Mouse (Mus musculus) brain, embryonic 14.5 days (tissue): ENCODE data around the gene Terb1.

Source experiments
- CTCF ChIP-seq: fragments of 200-500 bp; IDR thresholded peaks from 2 replicates; pipeline ENCODE4 v1.5.1; 2012; ENCODE audit warnings: inconsistent platforms, mild to moderate bottlenecking, moderate library complexity, borderline replicate concordance; ENCODE audit not compliant: insufficient read depth, insufficient read length; ENCODE audit errors: extremely low read depth
- POLR2A ChIP-seq: fragments of 200-500 bp; IDR thresholded peaks from 2 replicates; pipeline ENCODE4 v1.6.1; 2012; ENCODE audit warnings: mild to moderate bottlenecking, inconsistent platforms, borderline replicate concordance; ENCODE audit not compliant: poor library complexity, insufficient read depth, insufficient read length, severe bottlenecking; ENCODE audit errors: extremely low read depth

GRCm38 (mm10) chr8:104539566-104539965 is 29.9 kb upstream of the Terb1 start:
- no peak for TF ChIP-seq CTCF
- TF ChIP-seq POLR2A = no peak
